Mouse (Mus musculus) embryo, embryonic 10 days (tissue): Measurements from ENCODE around the gene Gm37240.
A peak's percentile ranks its signal among the peaks of the same experiment; 100 is the strongest.

ENCODE experiments used
- DNase-seq: peaks from one replicate; pipeline ENCODE4 v3.0.0-alpha.2; 2015; ENCODE audit warnings: low spot score

Gm37240 gene

GRCm38 (mm10) chr3:85271491-85271890 is 615.8 kb downstream of the Gm37240 start:
- DNase-seq: peak; percentile 3

- no peak for DNase-seq
Measured at GRCm38 (mm10) chr3:85264963-85265362, 622.4 kb downstream of the Gm37240 start.

GRCm38 (mm10) chr3:85264546-85264945 is 622.8 kb downstream of the Gm37240 start:
- no peak for DNase-seq

GRCm38 (mm10) chr3:85254526-85254925 is 632.8 kb downstream of the Gm37240 start:
- DNase-seq: no peak

GRCm38 (mm10) chr3:85251631-85252030 is 635.7 kb downstream of the Gm37240 start:
- no peak for DNase-seq

- DNase-seq: no peak
Measured at GRCm38 (mm10) chr3:85246131-85246530, 641.2 kb downstream of the Gm37240 start.

- DNase-seq: no peak
Measured at GRCm38 (mm10) chr3:85236546-85236945, 650.8 kb downstream of the Gm37240 start.

GRCm38 (mm10) chr3:85232846-85233245 is 654.5 kb downstream of the Gm37240 start:
- no peak for DNase-seq

- DNase-seq: no peak
Measured at GRCm38 (mm10) chr3:85222046-85222445, 665.3 kb downstream of the Gm37240 start.

GRCm38 (mm10) chr3:85214926-85215325 is 672.4 kb downstream of the Gm37240 start:
- DNase-seq: no peak

GRCm38 (mm10) chr3:85212751-85213350 is 674.5 kb downstream of the Gm37240 start:
- DNase-seq: no peak

GRCm38 (mm10) chr3:85209887-85210844 is 677.2 kb downstream of the Gm37240 start:
- no peak for DNase-seq

- DNase-seq: no peak
Measured at GRCm38 (mm10) chr3:85206475-85206874, 680.8 kb downstream of the Gm37240 start.

- no peak for DNase-seq
Measured at GRCm38 (mm10) chr3:85205911-85206310, 681.4 kb downstream of the Gm37240 start.

- peak; percentile 19 for DNase-seq
Measured at GRCm38 (mm10) chr3:85203659-85204058, 683.7 kb downstream of the Gm37240 start.

- no peak for DNase-seq
Measured at GRCm38 (mm10) chr3:85202726-85203125, 684.6 kb downstream of the Gm37240 start.

- no peak for DNase-seq
Measured at GRCm38 (mm10) chr3:85201785-85202184, 685.5 kb downstream of the Gm37240 start.

- DNase-seq: no peak
Measured at GRCm38 (mm10) chr3:85198496-85198895, 688.8 kb downstream of the Gm37240 start.

GRCm38 (mm10) chr3:85197148-85197547 is 690.2 kb downstream of the Gm37240 start:
- DNase-seq: no peak

GRCm38 (mm10) chr3:85196591-85196990 is 690.7 kb downstream of the Gm37240 start:
- no peak for DNase-seq

- DNase-seq: peak; percentile 18
Measured at GRCm38 (mm10) chr3:85195068-85195481, 692.2 kb downstream of the Gm37240 start.

- no peak for DNase-seq
Measured at GRCm38 (mm10) chr3:85189791-85190190, 697.5 kb downstream of the Gm37240 start.

GRCm38 (mm10) chr3:85188364-85188763 is 699.0 kb downstream of the Gm37240 start:
- DNase-seq: no peak
